Mouse (Mus musculus): ENCODE results near the gene Ap1s3.

DNA sequence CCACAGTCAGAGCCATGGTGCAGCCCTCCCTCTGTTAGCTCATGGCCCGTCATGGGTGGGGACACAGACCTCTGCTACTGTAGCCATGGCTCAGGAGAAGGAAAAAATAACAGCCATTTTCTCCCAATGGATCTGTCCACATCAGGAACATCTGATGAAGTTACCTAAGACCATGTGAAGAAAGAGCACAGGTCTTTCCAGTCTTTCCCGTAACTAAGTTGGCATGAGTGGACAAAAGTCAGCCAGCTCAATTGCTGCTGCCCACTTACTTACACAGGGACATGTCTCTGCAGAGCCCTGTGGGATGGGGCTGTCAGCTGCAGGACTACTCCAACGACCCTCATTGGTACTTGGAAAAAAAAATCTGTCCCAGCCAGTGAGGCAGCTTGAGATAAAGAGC lies 34.9 kb upstream of the Ap1s3 start:
- no peak for TF ChIP-seq CTCF (IDR thresholded peaks at IDR 0.05; ENCODE audit: insufficient read depth, low read depth, low read length)
- no peak for TF ChIP-seq POLR2A (IDR thresholded peaks at IDR 0.05; ENCODE audit: insufficient read depth, low read depth, low read length)
